Mouse (Mus musculus): ENCODE measurements around the gene Nr2f2. TPM values are rescaled to one million over a fixed set of nuclear protein-coding genes. Genes with fewer than 3 reads are reported as not detected.

The Nr2f2 gene
- total RNA-seq (2021) = 101 and 117 TPM in 2 replicates
- long read RNA-seq, full-length matches to known transcripts = 13 of 55 reads
- long read RNA-seq, partial matches to known transcripts = 20 of 55 reads
- long read RNA-seq, other reads (novel, unspliced or antisense) = 22 of 55 reads

DNA sequence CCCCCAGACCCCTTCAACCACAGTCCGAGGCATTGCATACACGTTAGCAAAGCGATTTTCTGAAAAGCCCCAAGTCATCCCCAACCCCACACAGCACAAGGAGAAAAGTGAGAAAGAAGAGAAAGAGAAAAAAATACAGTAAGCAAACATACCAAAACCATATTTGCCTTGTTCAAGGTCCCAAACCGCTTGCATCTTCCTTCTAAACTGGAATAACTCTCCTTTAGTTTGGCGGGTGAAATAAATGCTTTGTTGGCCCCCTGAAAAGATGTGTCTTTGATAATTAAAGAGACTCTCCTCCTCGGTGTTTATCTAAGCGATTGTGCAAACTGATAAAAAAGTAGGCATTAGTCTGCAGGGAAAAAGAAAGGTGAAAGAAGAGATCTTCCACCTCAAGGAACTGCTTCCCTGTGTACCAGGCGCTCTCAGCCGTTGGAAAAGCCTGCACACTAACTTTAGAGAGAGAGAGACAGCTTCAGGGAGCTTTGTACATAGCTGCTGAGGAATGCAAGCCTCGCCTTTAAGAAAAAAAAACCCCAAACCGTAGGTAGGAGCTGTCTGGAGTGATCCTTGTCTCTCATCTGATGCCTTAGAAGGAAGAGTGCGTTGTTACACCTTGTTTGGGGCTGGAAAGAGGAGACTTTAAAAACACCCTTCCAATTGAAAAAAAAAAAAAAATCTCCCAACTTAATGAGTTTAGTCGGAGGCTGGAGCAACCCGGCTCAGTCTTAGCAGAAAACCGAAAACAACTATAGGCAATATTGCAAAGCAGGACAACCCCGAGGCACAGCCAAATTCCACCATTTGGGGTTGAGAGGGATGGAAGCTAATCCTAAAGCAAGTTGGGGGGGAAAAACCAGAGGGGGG is at the start of gene Nr2f2:
Nr2f2 (minus strand) TSS at position 795 of the 867 bp plus-strand sequence.
- DNase-seq = no peak

DNA sequence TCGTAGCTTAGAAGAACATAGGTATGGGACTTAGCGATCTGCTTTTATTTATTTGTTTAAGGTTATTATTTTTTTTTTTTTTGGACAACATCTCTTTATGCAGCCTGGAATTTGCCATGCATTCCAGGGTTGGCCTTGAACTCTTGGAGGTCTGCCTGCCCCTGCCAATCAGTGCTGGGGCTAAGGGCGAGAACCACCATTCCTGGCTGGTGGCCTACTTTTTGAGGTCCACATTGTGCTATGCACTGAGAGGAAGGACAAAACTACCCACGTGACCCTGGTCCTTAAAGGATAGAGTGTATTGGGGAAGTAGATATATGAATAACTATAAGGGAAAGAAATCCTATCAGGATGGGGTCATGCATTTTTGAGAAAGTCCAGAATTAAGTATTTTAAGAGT is 47.9 kb upstream of the Nr2f2 start:
- no peak for DNase-seq

DNA sequence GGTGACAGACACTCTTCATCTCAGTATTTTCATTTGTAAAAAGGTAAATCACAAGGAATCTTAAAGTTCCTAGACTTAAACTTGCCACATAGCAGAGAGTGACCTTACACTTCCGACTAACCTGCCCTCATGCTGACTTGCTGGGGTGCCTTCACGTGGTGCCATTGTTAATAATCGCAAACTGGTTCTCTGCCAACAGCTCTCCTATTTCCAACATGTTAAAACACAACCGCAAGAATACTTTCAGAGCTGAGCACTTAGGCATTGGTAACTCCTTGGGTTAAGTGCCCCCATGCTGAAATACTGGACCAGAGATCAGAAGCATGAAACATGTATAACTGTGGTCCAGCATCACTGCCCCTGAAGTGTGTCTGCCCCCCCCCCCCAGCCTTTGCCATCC is 47.1 kb upstream of the Nr2f2 start:
- DNase-seq = no peak

DNA sequence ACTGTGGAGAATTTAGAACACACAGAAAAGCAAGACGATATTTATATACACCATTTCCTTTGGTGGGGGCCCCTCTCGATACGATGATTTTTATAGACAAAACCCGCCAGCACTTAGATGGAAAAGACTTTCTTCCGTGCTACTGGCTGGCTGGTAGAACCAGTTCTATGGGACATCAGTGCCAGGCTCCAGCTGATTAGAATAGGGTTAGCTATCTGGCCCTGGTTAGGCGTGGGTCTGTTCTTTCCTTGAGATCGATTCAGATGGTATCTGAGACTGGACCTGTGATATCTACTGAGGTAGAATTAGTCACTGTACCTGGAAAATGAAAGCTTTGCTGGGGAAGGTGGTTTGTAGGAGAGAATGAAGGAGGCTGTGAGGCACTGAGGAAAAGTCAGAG is 46.4 kb upstream of the Nr2f2 start:
- DNase-seq = no peak

DNA sequence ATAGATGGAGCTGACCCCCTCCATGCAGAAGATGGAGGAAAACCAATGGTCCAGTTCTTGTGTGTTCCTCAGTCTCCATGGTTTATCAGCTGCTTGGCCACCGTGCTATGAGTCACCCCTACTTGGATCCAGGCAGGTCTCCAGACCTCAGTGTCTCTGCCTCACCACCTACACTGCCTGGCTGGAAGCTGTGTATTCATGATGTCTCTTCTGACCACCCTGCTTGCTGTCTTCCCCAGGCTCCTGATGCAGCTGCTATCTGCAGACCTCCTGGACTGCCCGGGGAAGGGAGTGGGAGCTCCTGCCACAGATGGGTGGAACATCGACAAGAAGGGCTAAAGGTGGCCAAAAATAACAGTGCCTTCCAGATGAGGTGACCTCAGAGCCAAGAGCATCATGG is 43.8 kb upstream of the Nr2f2 start:
- DNase-seq = no peak

DNA sequence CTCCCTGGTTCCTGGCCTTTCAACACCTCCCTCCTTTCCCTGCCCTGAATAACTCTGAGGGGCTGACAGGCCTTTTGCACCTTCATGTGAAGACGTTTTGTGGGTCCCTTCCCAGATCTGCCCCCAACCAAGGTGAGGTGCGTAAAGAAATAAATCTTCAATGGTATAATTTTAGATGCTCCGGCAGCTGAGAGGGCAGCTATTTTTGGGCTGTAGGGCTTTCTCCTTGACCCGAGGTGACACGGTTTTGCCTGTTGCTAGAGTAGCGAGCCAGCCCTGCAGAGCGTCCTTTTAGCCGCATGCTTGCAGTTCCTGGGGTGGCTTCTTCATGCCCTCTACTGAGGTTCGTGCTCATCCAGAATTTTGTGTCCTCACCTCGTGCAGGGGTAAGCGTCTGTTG is 43.4 kb upstream of the Nr2f2 start:
- DNase-seq = no peak

DNA sequence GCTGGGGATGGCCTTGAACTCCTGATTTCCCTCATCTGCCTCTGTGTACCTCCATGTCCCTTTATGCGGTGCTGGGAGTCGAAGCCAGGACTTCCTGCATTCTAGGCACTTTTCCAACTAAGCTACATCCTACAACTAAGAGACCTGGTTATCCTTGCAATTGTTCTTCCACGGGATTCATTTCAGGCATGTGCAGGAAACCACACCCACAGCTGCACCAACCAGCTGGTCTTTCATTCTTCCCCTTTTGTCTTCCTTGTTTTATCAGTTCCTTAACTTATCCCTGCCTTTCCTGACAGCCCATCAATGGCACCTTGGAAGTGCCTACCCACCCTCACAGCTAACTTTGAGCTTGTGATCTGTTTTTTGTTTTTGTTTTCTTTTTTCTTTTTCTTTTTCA is 42.3 kb upstream of the Nr2f2 start:
- DNase-seq = no peak

DNA sequence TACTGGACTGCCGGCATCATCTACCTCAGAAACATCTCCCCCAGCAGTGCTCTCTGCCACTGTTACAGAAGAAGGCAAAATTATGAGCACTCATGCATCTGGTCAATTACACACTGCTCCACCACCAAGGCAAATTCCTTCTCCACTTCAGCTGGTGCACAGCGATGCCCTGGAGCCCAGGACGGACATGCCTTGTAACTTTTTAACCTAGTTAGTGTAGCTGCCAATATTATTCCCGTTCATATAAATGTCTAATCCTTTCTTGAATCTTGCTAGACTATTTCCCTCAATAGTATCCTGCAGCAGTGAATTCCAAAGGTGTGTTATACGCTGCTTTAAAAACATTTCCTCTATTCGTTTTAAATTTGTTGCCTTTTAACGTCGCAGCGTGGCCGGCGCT is 40.6 kb upstream of the Nr2f2 start:
- no peak for DNase-seq

DNA sequence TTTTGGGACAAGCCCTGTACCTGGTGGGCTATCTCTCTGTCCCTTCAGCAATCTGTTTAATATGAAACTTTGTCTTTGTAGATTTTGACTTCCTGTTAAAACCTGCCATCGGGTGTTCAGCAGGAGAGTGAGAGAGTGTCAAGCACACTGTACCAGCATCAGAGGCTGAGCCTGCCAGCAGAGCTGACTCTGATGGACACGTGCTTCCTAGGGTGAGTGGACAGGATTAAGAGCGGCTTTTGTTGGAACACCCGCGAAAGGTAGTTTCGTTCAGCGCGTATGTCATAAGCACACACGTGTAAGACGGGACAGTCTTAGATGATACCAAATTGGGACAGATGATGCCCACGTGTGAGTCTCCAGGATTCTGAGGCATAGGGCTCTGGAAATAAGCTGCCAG is 40.0 kb upstream of the Nr2f2 start:
- DNase-seq = no peak

DNA sequence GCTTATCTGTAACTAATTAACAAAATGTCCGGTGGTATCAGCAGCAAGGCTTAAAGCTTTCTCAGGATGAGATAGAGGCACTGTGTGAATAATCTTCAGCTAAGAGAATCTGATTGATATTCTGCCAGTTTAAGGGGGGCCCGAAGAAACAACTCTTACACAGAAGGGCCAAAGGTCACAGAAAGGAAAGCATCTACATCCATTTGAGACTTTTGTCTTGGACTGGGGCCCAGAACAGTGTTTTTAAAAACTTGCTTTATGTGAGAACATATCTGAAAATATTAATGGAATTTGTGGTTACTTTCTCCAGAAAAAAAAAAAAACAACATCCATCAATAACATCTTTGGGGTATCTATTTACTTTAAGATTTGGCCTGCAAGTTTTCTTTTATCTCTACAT is 38.9 kb upstream of the Nr2f2 start:
- no peak for DNase-seq

DNA sequence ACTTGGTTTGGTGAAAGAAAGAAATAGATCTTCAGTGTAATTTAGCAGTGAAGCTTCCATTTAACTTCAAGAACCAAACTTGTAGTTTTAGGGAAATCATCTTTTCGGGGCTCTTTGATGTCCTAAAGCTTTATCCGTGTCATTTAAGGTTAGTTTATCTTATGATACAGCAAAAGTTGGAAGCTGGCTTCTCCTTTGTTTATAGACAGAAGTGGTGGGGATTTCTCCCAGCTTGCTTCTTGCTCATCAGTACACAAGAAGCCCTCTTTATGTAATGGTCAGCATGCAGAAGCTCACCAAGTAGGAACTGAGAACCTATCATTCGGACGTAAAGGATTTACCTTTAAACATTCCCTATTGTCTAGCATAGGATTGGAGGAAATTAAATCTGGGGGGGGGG is 16.3 kb upstream of the Nr2f2 start:
- DNase-seq = no peak

DNA sequence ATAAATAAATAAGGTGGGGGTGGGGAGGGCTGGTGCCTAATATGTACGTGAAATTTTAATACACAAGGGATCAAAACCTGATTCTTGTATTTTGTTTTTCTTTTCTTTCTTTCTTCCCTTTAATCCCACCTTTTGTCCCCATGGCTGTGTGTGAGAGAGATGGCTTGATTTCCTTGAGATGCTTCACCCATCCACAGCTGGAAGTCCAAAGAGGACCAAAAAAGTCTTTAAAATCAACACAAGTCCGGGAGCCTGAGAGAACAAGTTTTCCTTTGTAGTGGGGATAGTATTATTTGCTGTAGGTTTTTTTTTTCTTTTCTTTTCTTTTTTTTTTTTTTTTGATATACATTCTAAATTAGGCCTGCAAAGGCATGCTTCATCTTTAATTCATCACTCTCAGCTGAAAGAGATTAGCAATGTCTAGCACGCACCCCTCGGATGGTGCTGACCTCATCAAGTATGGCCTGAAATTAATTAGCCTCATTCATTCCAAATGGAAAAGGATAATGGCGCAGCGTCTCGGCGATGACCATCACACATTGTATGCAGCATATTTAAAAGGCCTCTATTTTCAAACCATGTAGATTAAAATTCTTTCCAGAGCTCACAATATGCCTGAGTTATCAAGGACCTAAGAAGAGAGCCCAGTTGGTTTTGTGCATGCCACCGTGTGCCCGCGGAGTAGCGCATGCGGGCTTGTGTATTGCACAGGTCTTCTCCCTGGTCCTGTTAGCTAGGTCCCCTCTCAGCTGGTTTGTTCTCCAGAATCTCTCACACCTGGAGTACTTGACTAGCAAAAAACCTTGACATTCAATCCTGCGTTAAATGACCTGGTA is 15.1 kb upstream of the Nr2f2 start:
- DNase-seq = no peak

DNA sequence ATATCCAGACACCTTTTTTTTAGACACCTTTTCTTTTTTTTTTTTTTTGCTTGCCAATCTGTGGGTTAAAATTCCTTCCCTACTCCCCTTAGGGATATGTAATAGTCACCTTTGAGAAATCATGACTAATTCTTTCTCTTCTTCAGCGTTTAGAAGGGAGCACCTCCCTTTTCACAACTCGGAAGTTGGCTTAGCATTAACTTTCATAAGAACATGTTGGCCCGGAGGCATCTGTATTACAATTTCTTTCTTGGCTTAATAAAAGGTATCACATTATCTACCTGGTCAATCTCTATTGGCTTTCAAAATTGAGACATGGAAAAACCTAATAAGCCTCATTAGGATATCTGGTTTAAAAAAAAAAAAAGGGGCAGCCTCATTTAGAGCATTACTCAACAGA is 14.4 kb upstream of the Nr2f2 start:
- DNase-seq = no peak

DNA sequence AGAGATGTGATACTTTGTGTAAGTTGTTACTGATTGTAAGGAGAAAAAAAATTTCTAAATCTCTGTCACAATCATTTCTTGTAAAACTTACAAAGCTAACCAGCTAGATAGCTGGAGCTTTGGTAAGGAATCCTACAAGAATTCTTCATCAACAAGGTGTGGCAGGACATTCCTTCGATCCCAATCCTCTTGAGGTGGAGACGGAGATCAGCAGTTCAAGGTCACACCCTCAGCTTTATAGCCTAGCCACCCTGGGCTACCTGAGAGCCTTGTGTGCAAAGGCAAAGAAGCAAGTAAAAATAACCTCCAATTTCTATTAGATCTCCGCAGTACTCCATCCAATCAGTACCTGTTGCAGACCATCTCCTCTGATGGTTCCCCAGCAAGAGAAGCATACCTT is 13.7 kb upstream of the Nr2f2 start:
- DNase-seq = no peak

DNA sequence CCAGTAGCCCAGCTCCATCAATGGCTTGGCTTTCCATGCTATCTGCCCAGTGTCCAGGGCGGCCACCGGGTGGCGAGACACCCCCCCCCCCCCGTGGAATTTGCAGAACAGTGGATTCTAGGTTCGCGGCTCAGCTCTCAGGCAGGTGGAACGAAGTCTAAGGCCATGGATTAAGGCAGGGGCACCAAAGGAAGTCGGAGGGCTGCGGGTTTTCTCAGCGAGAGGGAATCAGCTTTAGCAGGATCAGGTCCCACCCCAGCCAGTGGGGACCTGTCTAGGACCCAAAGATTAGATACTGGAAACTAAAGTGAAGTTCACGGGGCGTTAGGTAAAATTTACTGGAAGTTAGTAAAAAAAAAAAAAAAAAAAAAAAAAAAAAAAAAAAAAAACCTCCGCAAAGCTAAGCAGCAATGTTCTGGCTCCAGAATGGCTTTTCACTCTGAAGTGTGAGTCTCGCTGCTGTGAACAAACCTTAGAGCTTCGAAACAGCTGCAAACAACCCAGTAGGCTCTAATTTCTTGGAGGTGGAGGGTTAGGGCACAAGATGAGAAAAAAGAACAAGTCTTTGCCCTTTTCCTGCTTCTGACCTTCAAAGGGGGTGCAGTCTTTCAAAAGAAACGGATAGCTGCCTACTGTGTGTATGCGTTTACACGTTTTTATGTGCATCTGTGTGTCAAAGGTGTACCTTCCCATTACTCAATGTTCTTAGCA is 4.2 kb upstream of the Nr2f2 start:
- DNase-seq = no peak

DNA sequence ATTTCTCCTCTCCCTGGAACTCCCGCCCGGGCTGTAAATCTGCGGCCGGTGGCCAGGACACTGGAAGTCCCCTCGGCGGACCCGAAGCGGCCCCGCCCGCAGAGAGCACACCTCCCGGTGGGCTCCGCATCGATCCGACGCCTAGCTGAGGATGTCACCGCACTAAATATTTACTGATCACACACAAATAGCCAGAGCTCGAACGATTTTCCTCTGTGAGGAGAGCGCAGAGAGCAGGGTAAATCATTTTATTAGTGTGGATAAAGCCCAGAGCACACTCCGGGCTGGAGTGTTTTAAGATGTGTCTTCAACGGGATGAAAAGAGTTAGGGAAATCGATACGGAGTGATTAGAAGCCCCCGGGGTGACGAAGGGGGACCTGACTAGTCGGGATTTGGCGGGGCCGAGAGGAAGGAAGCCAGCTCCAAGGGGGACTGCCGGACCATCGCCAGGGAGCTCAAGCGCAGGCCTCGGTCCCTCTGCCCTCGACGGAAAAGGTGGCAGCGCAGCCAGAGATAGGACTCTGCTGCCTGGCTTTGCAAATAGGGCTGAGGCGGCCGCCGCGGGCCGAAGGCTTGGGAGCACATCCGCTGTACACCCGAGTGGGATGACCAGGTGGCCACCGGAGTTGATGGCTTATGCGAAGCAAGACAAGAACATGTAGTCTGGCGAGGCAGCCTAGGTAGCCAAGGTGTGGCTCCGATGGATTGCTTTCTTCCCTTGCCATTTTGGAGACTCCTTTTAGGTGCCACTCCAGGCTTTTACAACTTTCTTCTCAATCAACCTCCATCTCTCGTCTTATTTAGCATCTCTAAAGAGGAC is 3.4 kb upstream of the Nr2f2 start:
- peak; percentile 45 for DNase-seq

DNA sequence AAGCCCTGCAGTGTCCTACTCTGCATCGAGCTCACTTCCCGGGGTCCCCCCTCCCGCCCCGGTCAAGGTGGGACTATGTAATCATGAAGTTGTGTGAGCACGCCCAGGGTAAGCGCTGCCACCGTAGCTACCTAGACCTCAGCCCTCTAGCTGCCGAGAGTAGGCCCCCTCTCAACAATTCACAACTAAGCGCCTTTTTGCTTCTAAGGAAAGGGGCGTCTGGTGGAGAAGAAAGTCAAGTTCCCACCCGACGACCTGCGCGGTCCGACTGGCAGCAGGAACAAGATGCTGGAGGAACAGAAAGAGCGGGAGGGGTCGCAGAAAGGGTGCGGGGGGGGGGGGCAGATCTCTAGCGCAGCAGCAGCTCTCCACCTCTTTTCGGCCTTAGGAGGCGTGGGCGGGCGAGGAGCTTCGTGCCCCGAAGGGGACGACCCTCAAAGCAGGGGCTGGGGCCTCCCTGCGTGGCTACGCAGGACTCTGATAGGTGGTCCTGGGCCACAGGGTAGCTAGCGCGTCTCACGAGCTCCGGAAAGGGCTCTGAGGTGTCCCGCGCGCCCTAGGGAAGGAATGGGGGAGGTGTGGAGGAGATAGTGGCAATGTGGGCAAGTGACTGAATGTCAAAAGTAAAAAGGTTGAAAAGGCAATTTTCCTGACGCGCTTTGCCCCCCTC is 2.7 kb upstream of the Nr2f2 start:
- DNase-seq = no peak

DNA sequence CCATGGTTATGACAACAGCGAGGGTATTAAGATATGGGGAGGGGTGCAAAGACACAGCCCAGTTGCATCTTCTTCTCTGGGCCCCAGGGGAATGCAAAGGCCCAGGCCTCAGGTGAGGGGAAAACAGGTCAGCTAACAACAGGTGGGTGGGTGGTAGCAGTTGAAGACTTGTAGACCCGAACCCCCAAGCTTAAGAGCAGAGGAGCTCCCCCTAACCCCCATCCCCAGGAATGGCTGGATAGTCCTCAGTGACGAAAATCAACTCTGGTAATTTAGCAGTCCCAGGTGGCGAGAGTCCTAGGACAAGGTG is 2.2 kb upstream of the Nr2f2 start:
- no peak for DNase-seq

DNA sequence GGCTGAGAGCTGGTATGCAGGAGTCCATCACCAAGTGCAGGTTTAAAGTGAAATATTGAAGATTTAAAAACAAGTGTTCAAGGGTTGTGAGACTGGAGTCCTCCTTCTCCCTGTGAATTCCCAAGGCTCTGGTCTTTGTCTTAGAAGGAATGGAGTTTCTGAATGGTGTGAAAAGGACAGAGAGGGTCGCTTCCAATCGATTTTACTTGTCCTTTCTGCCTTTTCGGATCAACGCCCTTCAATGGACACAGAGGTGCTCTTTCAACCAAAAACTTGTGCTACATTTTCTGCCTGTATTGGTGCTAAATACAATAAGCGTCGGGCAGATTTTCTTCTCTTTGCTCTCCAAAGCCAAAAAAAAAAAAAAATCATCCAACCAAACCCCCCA is 1.7 kb upstream of the Nr2f2 start:
- DNase-seq = no peak

DNA sequence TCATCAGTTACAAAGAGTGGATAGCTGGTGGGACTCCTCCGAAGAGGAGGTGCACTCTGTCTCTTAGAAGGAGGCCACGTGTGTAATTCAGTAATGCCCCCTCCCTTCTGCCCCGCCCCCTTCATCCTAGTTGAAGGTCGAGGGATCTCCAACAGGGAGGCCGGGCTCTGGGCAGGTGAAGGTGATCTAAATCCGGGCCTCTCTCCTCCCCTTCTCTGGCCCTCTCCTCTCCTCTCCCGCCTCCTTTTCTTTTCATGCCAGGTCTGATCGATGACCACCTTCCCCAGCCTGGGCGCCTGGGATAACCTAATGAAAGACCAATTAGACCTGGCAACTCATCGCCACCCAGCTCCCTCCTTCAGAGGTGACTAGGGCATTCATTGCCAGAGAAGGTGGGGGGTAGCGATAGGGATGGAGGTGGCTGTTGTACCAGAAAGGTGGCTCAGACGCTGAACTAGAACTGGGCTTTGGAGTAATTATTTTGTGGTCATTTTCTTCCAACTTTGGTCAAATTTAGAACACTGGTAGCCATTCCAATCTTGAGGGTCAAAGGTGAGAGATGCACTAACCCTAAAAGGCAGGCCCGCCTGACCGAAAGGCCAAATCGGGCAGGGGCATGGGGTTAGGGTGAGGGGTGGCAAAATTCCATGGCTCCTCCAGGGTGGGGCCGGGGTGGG is 1.2 kb upstream of the Nr2f2 start:
- DNase-seq = no peak

DNA sequence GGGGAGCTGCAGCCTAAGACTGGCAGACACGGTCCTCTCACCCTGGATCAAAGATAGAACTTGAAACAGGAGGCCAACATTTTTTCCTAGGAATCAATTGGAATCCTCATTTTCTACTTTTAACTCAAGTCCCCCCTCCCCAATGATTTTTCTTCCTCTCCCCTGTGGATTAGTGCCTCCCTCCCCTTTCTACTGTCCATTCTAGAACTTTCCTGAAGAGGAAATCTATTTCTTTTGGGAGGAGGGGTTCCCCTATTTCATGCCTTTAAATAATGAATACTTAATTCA is 217 bp upstream of the Nr2f2 start:
- no peak for DNase-seq
